Mouse (Mus musculus): Measurements from ENCODE around the gene Sorcs3. TPM values are rescaled to one million over a fixed set of nuclear protein-coding genes. Genes with fewer than 3 reads are reported as not detected.

The Sorcs3 gene
- polyA plus RNA-seq, 1 experiment from 2014 or later, result 0.28 TPM

DNA sequence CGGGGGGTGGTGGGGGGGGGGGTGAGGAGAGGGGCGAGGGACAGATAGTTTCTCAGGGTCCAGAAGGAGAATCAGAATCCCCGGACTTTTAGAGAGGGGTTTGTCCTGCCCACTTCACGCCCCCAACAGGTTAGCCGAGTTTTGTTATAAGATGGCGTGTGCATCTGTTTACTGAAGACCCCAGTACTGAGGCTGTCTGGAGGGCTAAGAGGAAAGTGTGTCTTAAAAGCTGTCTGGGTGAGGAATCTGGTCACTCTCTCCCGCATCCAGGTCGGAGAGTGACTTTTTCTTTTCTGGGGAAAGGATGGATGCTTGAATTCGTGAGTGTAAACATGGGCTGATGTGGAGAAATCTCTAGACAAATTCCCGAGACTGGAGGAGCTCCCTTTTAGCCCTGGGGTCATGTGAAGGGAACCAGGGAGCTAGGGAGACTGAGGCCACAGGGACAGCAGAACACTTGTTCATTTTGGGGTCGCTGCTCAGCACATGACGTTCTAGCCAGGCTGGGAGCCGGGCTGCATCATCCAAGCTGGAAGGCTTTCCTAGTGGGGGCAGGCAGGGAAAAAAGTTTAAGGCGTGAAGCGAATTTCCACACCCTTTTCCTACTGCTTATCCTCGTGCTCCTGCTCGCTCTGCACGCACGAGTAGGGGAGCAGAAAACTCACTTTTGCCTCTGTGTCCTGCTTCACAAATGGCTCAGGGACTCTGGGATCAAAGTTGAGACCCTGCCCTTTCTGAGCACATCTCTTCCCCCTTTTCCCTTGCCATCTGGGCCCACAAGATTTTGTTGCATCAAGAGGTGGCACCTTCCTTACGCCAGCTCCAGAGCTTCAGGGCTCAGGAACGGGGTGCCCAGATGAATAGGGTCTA, 1.3 kb downstream of the Sorcs3 start:
- ATAC-seq (ENCODE audit: insufficient number of reproducible peaks, low FRiP score, low TSS enrichment, low read depth), result no peak
- Histone ChIP-seq H3K4me2 (ENCODE audit: low read depth, severe bottlenecking) (peak overlapping the region; percentile 98), H3K4me1 (ENCODE audit: control insufficient read depth, insufficient read depth, low read length) (peaks cover 17% of the 10 kb centered on the region), H3K27me3 (ENCODE audit: control insufficient read depth, insufficient read depth, low read length) (peaks cover 40% of the 10 kb centered on the region), H3K9me3 (ENCODE audit: control insufficient read depth, low read length) (no peaks in the 10 kb centered on the region), H3K4me3 (ENCODE audit: low read depth, low read length) (peak overlapping the region; percentile 53), H3K27ac (replicated peaks; ENCODE audit: low read depth, low read length) (no peak overlapping the region), H3K9ac (ENCODE audit: low read length) (no peak overlapping the region), H3K36me3 (ENCODE audit: control insufficient read depth, insufficient read depth, low read length) (no peaks in the 10 kb centered on the region)
- WGBS, result 2% methylated on average over 20 of the region's 21 CpGs
- peak; percentile 38 for DNase-seq (ENCODE audit: low spot score)

DNA sequence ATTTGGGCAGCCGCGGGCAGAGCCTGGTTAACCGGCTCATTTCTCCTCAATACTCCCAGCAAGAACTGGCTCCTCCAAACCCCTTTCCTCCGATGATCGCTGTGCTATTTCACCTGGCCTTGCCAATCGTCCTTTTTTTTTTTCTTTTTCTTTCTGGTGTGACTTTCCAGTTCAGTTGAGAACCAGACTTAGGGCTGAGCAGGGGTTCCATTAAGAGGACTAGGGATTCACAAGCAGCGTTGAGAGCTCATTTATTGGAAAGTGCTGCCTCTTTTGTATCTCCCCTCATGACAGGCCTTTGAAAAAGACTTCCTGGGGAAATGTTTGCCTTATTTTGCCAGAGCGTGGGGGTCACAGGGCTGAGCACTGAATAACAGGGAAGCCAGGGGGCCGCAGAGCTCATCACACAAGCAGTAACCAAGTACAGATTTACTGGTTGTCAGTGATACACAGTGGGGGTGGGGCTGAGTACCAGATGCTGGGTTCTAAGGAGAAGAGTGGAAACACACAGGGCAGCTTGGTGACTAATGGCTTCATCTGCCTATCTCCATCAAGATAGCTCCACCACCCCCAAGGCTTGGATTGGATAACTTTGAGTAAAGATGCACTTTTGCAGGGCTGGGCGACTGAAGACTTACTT, 2.0 kb downstream of the Sorcs3 start:
- 8% methylated on average over 10 of the region's 10 CpGs for WGBS
- Histone ChIP-seq H3K36me3 (ENCODE audit: control insufficient read depth, insufficient read depth, low read length) (no peaks in the 10 kb centered on the region), H3K4me3 (ENCODE audit: low read depth, low read length) (no peak overlapping the region), H3K27me3 (ENCODE audit: control insufficient read depth, insufficient read depth, low read length) (peaks cover 40% of the 10 kb centered on the region), H3K27ac (replicated peaks; ENCODE audit: low read depth, low read length) (no peak overlapping the region), H3K4me2 (ENCODE audit: low read depth, severe bottlenecking) (no peak overlapping the region), H3K9ac (ENCODE audit: low read length) (no peak overlapping the region), H3K9me3 (ENCODE audit: control insufficient read depth, low read length) (no peaks in the 10 kb centered on the region), H3K4me1 (ENCODE audit: control insufficient read depth, insufficient read depth, low read length) (peaks cover 17% of the 10 kb centered on the region)
- no peak for ATAC-seq (ENCODE audit: insufficient number of reproducible peaks, low FRiP score, low TSS enrichment, low read depth)
- DNase-seq (ENCODE audit: low spot score), result peak; percentile 28

DNA sequence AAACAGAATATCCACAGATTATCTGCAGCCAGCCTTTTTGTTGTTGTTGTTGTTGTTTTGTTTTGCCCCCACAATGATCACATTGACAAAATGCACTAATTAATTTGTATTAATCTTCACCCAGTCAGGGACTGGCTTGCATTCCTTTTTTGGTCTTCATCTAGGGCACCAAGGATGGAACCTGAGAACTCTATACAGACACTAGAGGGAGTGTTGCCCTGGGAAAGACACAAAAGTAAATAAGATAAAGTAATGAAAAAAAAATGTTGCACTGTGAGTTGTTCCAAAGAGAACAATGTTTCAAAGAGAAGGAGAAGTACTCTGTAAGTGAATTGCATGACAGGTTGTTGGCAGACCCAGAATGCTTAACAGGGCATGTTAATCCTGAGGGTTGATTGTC, 9.6 kb downstream of the Sorcs3 start:
- H3K9me3 ChIP-seq (ENCODE audit: control insufficient read depth, low read length), result no peaks in the 10 kb centered on the region

DNA sequence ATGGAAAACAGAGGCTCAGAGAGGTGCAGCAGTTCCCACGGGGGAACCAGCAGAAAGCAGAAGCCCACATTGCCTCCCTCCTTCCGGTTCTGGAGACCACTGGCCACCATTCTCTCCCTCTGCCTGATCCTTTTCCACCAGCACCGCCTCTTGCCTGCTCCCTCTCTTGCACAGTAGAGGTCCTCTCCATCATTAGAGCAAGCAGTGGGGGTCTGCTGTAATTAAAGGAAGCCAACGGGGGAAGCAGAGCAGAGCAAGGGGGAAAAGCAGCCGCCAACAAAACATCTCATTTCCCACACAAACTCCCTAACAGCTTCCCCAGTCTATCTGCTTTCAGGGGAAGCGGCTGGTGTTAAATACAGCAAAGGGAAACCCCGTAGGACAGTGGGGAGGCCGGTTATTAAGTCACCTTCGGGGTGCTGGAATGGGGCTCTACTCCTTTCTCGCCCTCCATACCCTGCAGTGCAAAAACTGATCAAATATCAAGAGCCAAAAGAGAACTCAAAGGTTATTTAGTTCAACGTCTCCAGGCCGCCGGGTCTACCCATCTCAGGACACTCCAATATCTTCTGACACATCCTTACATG, 32.1 kb downstream of the Sorcs3 start:
- Histone ChIP-seq H3K9ac (ENCODE audit: low read length) (no peak overlapping the region), H3K27ac (replicated peaks; ENCODE audit: low read depth, low read length) (no peak overlapping the region), H3K4me1 (ENCODE audit: control insufficient read depth, insufficient read depth, low read length) (no peaks in the 10 kb centered on the region), H3K27me3 (ENCODE audit: control insufficient read depth, insufficient read depth, low read length) (no peaks in the 10 kb centered on the region), H3K4me2 (ENCODE audit: low read depth, severe bottlenecking) (no peak overlapping the region), H3K9me3 (ENCODE audit: control insufficient read depth, low read length) (no peaks in the 10 kb centered on the region), H3K36me3 (ENCODE audit: control insufficient read depth, insufficient read depth, low read length) (no peaks in the 10 kb centered on the region), H3K4me3 (ENCODE audit: low read depth, low read length) (no peak overlapping the region)
- 46% methylated on average over 13 of the region's 13 CpGs for WGBS
- DNase-seq (ENCODE audit: low spot score), result no peak
- ATAC-seq (ENCODE audit: insufficient number of reproducible peaks, low FRiP score, low TSS enrichment, low read depth), result no peak

More for the DNA sequence above, 9.6 kb downstream of the Sorcs3 start:
- no peak overlapping the region for H3K4me3 ChIP-seq (ENCODE audit: low read depth, low read length)
- H3K27me3 ChIP-seq (ENCODE audit: control insufficient read depth, insufficient read depth, low read length), result no peaks in the 10 kb centered on the region
- no peak overlapping the region for H3K4me2 ChIP-seq (ENCODE audit: low read depth, severe bottlenecking)
- DNase-seq (ENCODE audit: low spot score), result no peak
- no peak overlapping the region for H3K27ac ChIP-seq (replicated peaks; ENCODE audit: low read depth, low read length)
- H3K4me1 ChIP-seq (ENCODE audit: control insufficient read depth, insufficient read depth, low read length), result no peaks in the 10 kb centered on the region
- no peak for ATAC-seq (ENCODE audit: insufficient number of reproducible peaks, low FRiP score, low TSS enrichment, low read depth)
- no peaks in the 10 kb centered on the region for H3K36me3 ChIP-seq (ENCODE audit: control insufficient read depth, insufficient read depth, low read length)
- no peak overlapping the region for H3K9ac ChIP-seq (ENCODE audit: low read length)

DNA sequence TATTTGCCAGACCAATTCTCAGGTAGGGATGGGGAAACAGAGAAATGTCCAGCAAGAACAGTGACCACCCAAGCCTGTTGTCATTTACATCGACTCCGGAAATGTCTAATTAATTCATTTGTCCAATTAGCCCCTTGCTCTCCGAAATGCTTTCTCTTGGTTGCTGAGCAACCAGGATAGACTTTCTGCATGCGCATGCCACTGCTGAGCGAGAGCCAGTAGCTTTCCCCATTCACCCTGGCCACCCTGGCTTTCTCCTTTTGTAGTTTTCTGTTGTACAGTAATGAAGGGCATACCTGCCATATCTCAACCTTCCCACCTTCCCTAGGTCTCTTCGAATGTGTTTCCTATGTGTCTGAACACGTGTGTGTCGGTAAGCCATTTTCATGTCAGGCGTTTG, 32.6 kb downstream of the Sorcs3 start:
- Histone ChIP-seq H3K4me2 (ENCODE audit: low read depth, severe bottlenecking) (no peak overlapping the region), H3K36me3 (ENCODE audit: control insufficient read depth, insufficient read depth, low read length) (no peaks in the 10 kb centered on the region), H3K27me3 (ENCODE audit: control insufficient read depth, insufficient read depth, low read length) (no peaks in the 10 kb centered on the region), H3K9me3 (ENCODE audit: control insufficient read depth, low read length) (no peaks in the 10 kb centered on the region), H3K4me3 (ENCODE audit: low read depth, low read length) (no peak overlapping the region), H3K27ac (replicated peaks; ENCODE audit: low read depth, low read length) (no peak overlapping the region), H3K4me1 (ENCODE audit: control insufficient read depth, insufficient read depth, low read length) (no peaks in the 10 kb centered on the region), H3K9ac (ENCODE audit: low read length) (no peak overlapping the region)
- DNase-seq (ENCODE audit: low spot score) (no peak), ATAC-seq (ENCODE audit: insufficient number of reproducible peaks, low FRiP score, low TSS enrichment, low read depth) (no peak)
- WGBS, result 76% methylated on average over 9 of the region's 9 CpGs

DNA sequence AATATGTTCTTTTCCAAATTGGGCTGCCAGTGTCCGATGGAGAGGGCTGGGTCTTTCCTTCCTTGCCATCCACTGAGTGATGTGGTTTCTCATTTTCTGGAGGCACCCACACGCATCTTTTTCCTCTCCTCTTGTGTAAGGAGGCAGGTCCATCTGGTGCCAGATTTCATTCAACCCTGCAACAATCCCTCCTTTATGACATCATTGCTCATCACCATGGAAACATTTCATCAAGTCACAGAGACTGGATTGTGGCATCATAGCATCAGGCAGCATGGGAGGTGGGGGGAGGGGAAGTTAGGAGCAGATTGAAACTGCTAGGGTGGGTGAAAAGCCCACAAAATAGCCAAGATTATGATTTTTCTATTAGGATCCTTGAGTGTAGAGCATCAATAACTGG, 35.1 kb downstream of the Sorcs3 start:
- DNase-seq (ENCODE audit: low spot score) (no peak), ATAC-seq (ENCODE audit: insufficient number of reproducible peaks, low FRiP score, low TSS enrichment, low read depth) (no peak)
- no peak overlapping the region for H3K4me2 ChIP-seq (ENCODE audit: low read depth, severe bottlenecking)
- H3K27ac ChIP-seq (replicated peaks; ENCODE audit: low read depth, low read length), result no peak overlapping the region
- H3K9ac ChIP-seq (ENCODE audit: low read length), result no peak overlapping the region
- no peaks in the 10 kb centered on the region for H3K36me3 ChIP-seq (ENCODE audit: control insufficient read depth, insufficient read depth, low read length)
- H3K27me3 ChIP-seq (ENCODE audit: control insufficient read depth, insufficient read depth, low read length), result no peaks in the 10 kb centered on the region
- WGBS, result 84% methylated on average over 2 of the region's 2 CpGs
- H3K4me3 ChIP-seq (ENCODE audit: low read depth, low read length), result no peak overlapping the region
- H3K4me1 ChIP-seq (ENCODE audit: control insufficient read depth, insufficient read depth, low read length), result no peaks in the 10 kb centered on the region
- H3K9me3 ChIP-seq (ENCODE audit: control insufficient read depth, low read length), result no peaks in the 10 kb centered on the region

DNA sequence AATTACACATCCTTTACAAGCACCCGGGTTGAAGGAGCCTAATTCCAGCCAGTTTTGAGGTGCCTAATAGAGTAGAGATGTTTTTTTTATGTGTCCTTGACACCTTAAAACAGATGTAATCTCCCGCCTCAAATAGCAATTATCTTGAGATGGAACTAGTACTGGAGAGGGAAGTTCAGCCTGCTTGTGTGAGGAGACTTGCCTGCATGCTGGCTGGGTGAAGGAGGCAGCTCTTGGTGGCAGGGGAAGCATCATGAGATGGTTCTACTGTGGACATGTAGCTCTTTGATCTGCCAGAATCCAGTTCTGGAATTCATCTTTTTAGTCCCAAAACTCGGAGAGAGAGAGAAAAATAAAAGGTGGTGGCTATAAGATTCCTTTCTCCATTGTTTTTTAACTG, 38.2 kb downstream of the Sorcs3 start:
- Histone ChIP-seq H3K9ac (ENCODE audit: low read length) (no peak overlapping the region), H3K27ac (replicated peaks; ENCODE audit: low read depth, low read length) (no peak overlapping the region), H3K36me3 (ENCODE audit: control insufficient read depth, insufficient read depth, low read length) (no peaks in the 10 kb centered on the region), H3K27me3 (ENCODE audit: control insufficient read depth, insufficient read depth, low read length) (no peaks in the 10 kb centered on the region), H3K4me1 (ENCODE audit: control insufficient read depth, insufficient read depth, low read length) (no peaks in the 10 kb centered on the region), H3K4me3 (ENCODE audit: low read depth, low read length) (no peak overlapping the region), H3K9me3 (ENCODE audit: control insufficient read depth, low read length) (no peaks in the 10 kb centered on the region), H3K4me2 (ENCODE audit: low read depth, severe bottlenecking) (no peak overlapping the region)
- DNase-seq (ENCODE audit: low spot score) (no peak), ATAC-seq (ENCODE audit: insufficient number of reproducible peaks, low FRiP score, low TSS enrichment, low read depth) (no peak)
- WGBS, result 62% methylated on average over 3 of the region's 3 CpGs

DNA sequence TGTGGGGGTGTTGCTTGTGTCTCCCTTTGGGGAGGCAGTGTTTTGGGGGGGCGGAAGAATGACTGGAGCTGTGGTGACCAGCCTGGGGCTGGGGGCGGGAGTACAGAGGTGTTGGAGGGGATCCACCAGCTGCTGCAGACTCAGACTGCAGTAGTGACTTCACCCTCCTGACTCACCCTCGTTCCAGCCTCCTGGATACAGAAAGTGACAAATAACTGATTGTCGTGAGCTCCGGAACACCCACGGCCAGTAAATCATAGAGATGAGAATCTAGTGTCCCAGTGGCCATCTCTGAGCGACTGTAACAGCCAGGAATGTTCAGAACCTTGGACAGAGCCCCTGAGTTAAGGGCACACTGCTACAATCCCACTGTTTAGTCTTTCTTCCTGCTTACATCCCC, 53.4 kb downstream of the Sorcs3 start:
- WGBS, result 73% methylated on average over 7 of the region's 7 CpGs

More for the DNA sequence above, 53.4 kb downstream of the Sorcs3 start:
- Histone ChIP-seq H3K27me3 (ENCODE audit: control insufficient read depth, insufficient read depth, low read length) (no peaks in the 10 kb centered on the region), H3K9ac (ENCODE audit: low read length) (no peak overlapping the region), H3K9me3 (ENCODE audit: control insufficient read depth, low read length) (no peaks in the 10 kb centered on the region), H3K27ac (replicated peaks; ENCODE audit: low read depth, low read length) (no peak overlapping the region), H3K4me3 (ENCODE audit: low read depth, low read length) (no peak overlapping the region), H3K36me3 (ENCODE audit: control insufficient read depth, insufficient read depth, low read length) (no peaks in the 10 kb centered on the region), H3K4me2 (ENCODE audit: low read depth, severe bottlenecking) (no peak overlapping the region), H3K4me1 (ENCODE audit: control insufficient read depth, insufficient read depth, low read length) (no peaks in the 10 kb centered on the region)
- DNase-seq (ENCODE audit: low spot score) (peak; percentile 50), ATAC-seq (ENCODE audit: insufficient number of reproducible peaks, low FRiP score, low TSS enrichment, low read depth) (no peak)

Measured in limb, embryonic 11.5 days (tissue).